Mouse (Mus musculus) MEL (cell line): Measurements from ENCODE around the gene Naa10. TPM values are rescaled to one million over a fixed set of nuclear protein-coding genes. Genes with fewer than 3 reads are reported as not detected.

Experiments
- DNase-seq: peaks from one replicate; pipeline ENCODE4 v3.0.0; 2011; ENCODE audit warnings: low read depth, low spot score
- H3K27ac ChIP-seq: 2 replicates; pipeline ENCODE4 v1.5.1; 2012; ENCODE audit warnings: low read depth, mild to moderate bottlenecking, control low read depth, low read length, moderate library complexity; ENCODE audit not compliant: control insufficient read depth
- H3K27me3 ChIP-seq, 2 experiments: fragments of 150-350 bp in 1 of 2; sonication (generic) in 1 of 2; 2 replicates each; pipeline ENCODE4 v1.6.1; 2012; ENCODE audit warnings: low read length in 2 of 2, mild to moderate bottlenecking in 2 of 2, improper control_type of control experiment in 1 of 2, moderate library complexity in 1 of 2; ENCODE audit not compliant: insufficient read depth in 2 of 2, control insufficient read depth in 1 of 2
- H3K36me3 ChIP-seq, 2 experiments: 2 replicates each; pipeline ENCODE4 v1.6.1; 2012 to 2014; ENCODE audit warnings: low read length in 2 of 2, improper control_type of control experiment in 1 of 2, inconsistent platforms in 1 of 2, mild to moderate bottlenecking in 1 of 2; ENCODE audit not compliant: insufficient read depth in 2 of 2, control insufficient read depth in 1 of 2
- H3K4me1 ChIP-seq, 2 experiments: fragments of 150-350 bp in 1 of 2; sonication (generic) in 1 of 2; 2 replicates each; pipeline ENCODE4 v1.6.1; 2012; ENCODE audit warnings: low read length in 2 of 2, improper control_type of control experiment in 1 of 2, mild to moderate bottlenecking in 1 of 2; ENCODE audit not compliant: insufficient read depth in 2 of 2, control insufficient read depth in 1 of 2
- H3K4me3 ChIP-seq, 2 experiments: fragments of 150-350 bp in 1 of 2; sonication (generic) in 1 of 2; 2 replicates each; pipeline ENCODE4 v1.5.1; 2012; ENCODE audit warnings: low read depth in 2 of 2, low read length in 2 of 2, mild to moderate bottlenecking in 2 of 2, moderate library complexity in 2 of 2, control low read depth in 1 of 2, improper control_type of control experiment in 1 of 2; ENCODE audit not compliant: control insufficient read depth in 1 of 2, insufficient read depth in 1 of 2
- H3K79me2 ChIP-seq: 2 replicates; pipeline ENCODE4 v1.6.1; 2012; ENCODE audit warnings: mild to moderate bottlenecking, low read length, moderate library complexity; ENCODE audit not compliant: control insufficient read depth, poor library complexity, insufficient read depth
- H3K9ac ChIP-seq: 2 replicates; pipeline ENCODE4 v1.6.1; 2012; ENCODE audit warnings: low read depth, mild to moderate bottlenecking, control low read depth, low read length, moderate library complexity; ENCODE audit not compliant: control insufficient read depth, poor library complexity, severe bottlenecking
- H3K9me3 ChIP-seq: fragments of 150-350 bp; sonication (generic); replicated peaks from 2 replicates; pipeline ENCODE4 v1.6.1; 2012; ENCODE audit warnings: mild to moderate bottlenecking, low read length, improper control_type of control experiment, moderate library complexity; ENCODE audit not compliant: insufficient read depth
- BHLHE40 ChIP-seq: IDR thresholded peaks from 2 replicates; pipeline ENCODE4 v1.6.1; 2012; ENCODE audit warnings: low read depth, mild to moderate bottlenecking, inconsistent platforms, low read length, improper control_type of control experiment, borderline replicate concordance
- CHD1 ChIP-seq: IDR thresholded peaks from 2 replicates; pipeline ENCODE4 v1.6.1; 2012; ENCODE audit warnings: low read depth, mild to moderate bottlenecking, inconsistent platforms, low read length, improper control_type of control experiment
- CHD2 ChIP-seq: IDR thresholded peaks from 2 replicates; pipeline ENCODE4 v1.6.1; 2011; ENCODE audit warnings: low read length, improper control_type of control experiment
- E2F4 ChIP-seq: IDR thresholded peaks from 2 replicates; pipeline ENCODE4 v1.6.1; 2011; ENCODE audit warnings: low read depth, low read length, improper control_type of control experiment, borderline replicate concordance
- ELF1 ChIP-seq: IDR thresholded peaks from 2 replicates; pipeline ENCODE4 v1.6.1; 2014; ENCODE audit warnings: low read depth, mild to moderate bottlenecking, inconsistent platforms, low read length, improper control_type of control experiment, moderate library complexity
- EP300 ChIP-seq, 2 experiments: IDR thresholded peaks; 2 replicates each; pipeline ENCODE4 v1.6.1; 2011; ENCODE audit warnings: improper control_type of control experiment in 2 of 2, low read length in 2 of 2, low read depth in 1 of 2, mild to moderate bottlenecking in 1 of 2
- ETS1 ChIP-seq: IDR thresholded peaks from 2 replicates; pipeline ENCODE4 v1.6.1; 2012; ENCODE audit warnings: low read depth, mild to moderate bottlenecking, inconsistent platforms, low read length, improper control_type of control experiment, moderate library complexity
- GABPA ChIP-seq: IDR thresholded peaks from 2 replicates; pipeline ENCODE4 v1.6.1; 2012; ENCODE audit warnings: low read depth, mild to moderate bottlenecking, inconsistent platforms, low read length, improper control_type of control experiment, moderate library complexity
- GATA1 ChIP-seq: IDR thresholded peaks from 2 replicates; pipeline ENCODE4 v1.6.1; 2011; ENCODE audit warnings: low read depth, low read length, improper control_type of control experiment
- HCFC1 ChIP-seq: IDR thresholded peaks from 2 replicates; pipeline ENCODE4 v1.6.1; 2012; ENCODE audit warnings: low read depth, mild to moderate bottlenecking, inconsistent platforms, low read length, improper control_type of control experiment, moderate library complexity
- KAT2A ChIP-seq: conservative IDR thresholded peaks from 2 replicates; pipeline ENCODE4 v1.6.1; 2012; ENCODE audit warnings: low read depth, low read length, improper control_type of control experiment, inconsistent platforms
- MAFK ChIP-seq: IDR thresholded peaks from 2 replicates; pipeline ENCODE4 v1.6.1; 2011; ENCODE audit warnings: low read depth, mild to moderate bottlenecking, low read length, improper control_type of control experiment, borderline replicate concordance
- MAX ChIP-seq: IDR thresholded peaks from 2 replicates; pipeline ENCODE4 v1.6.1; 2011; ENCODE audit warnings: low read length, improper control_type of control experiment
- MAZ ChIP-seq: IDR thresholded peaks from 2 replicates; pipeline ENCODE4 v1.6.1; 2012; ENCODE audit warnings: low read depth, mild to moderate bottlenecking, inconsistent platforms, low read length, improper control_type of control experiment
- MEF2A ChIP-seq: IDR thresholded peaks from 2 replicates; pipeline ENCODE4 v1.6.1; 2014; ENCODE audit warnings: low read depth, mild to moderate bottlenecking, inconsistent platforms, low read length, improper control_type of control experiment; ENCODE audit not compliant: poor library complexity, insufficient replicate concordance, severe bottlenecking; ENCODE audit errors: extremely low read depth
- MXI1 ChIP-seq: IDR thresholded peaks from 2 replicates; pipeline ENCODE4 v1.6.1; 2011; ENCODE audit warnings: mild to moderate bottlenecking, low read depth, low read length, improper control_type of control experiment
- MYB ChIP-seq: IDR thresholded peaks from 2 replicates; pipeline ENCODE4 v1.6.1; 2011; ENCODE audit warnings: mild to moderate bottlenecking, low read depth, low read length, improper control_type of control experiment
- MYC ChIP-seq: IDR thresholded peaks from 2 replicates; pipeline ENCODE4 v1.6.1; 2011; ENCODE audit warnings: low read depth, mild to moderate bottlenecking, low read length, improper control_type of control experiment, moderate library complexity
- NELFE ChIP-seq: IDR thresholded peaks from 2 replicates; pipeline ENCODE4 v1.6.1; 2011; ENCODE audit warnings: low read depth, low read length, improper control_type of control experiment
- POLR2A ChIP-seq, 2 experiments: IDR thresholded peaks; 2 replicates each; pipeline ENCODE4 v1.6.1; 2011 to 2012; ENCODE audit warnings: low read length in 2 of 2, mild to moderate bottlenecking in 2 of 2, control low read depth in 1 of 2, improper control_type of control experiment in 1 of 2, low read depth in 1 of 2, moderate library complexity in 1 of 2; ENCODE audit not compliant: control insufficient read depth in 1 of 2, insufficient read depth in 1 of 2, poor library complexity in 1 of 2
- POLR2AphosphoS2 ChIP-seq: IDR thresholded peaks from 2 replicates; pipeline ENCODE4 v1.6.1; 2011; ENCODE audit warnings: low read length, improper control_type of control experiment
- POLR2AphosphoS5 ChIP-seq: IDR thresholded peaks from 2 replicates; pipeline ENCODE4 v1.6.1; 2012; ENCODE audit warnings: low read depth, borderline replicate concordance, mild to moderate bottlenecking, inconsistent platforms, low read length, moderate library complexity, mixed read lengths
- RAD21 ChIP-seq: IDR thresholded peaks from 2 replicates; pipeline ENCODE4 v1.6.1; 2011; ENCODE audit warnings: mild to moderate bottlenecking, low read depth, low read length, improper control_type of control experiment
- RCOR1 ChIP-seq: IDR thresholded peaks from 2 replicates; pipeline ENCODE4 v1.6.1; 2012; ENCODE audit warnings: low read depth, mild to moderate bottlenecking, inconsistent platforms, low read length, improper control_type of control experiment
- SIN3A ChIP-seq: IDR thresholded peaks from 2 replicates; pipeline ENCODE4 v1.6.1; 2012; ENCODE audit warnings: low read length, improper control_type of control experiment, inconsistent platforms
- SMC3 ChIP-seq: IDR thresholded peaks from 2 replicates; pipeline ENCODE4 v1.6.1; 2011; ENCODE audit warnings: low read depth, low read length, improper control_type of control experiment
- TAL1 ChIP-seq: IDR thresholded peaks from 2 replicates; pipeline ENCODE4 v1.6.1; 2012; ENCODE audit warnings: mild to moderate bottlenecking, inconsistent platforms, low read length, moderate library complexity, mixed read lengths
- TBP ChIP-seq: IDR thresholded peaks from 2 replicates; pipeline ENCODE4 v1.8.0; 2011; ENCODE audit warnings: low read depth, low read length, improper control_type of control experiment
- TCF12 ChIP-seq: IDR thresholded peaks from 2 replicates; pipeline ENCODE4 v1.6.1; 2014; ENCODE audit warnings: low read depth, mild to moderate bottlenecking, inconsistent platforms, low read length, improper control_type of control experiment, moderate library complexity
- UBTF ChIP-seq: IDR thresholded peaks from 2 replicates; pipeline ENCODE4 v1.6.1; 2012; ENCODE audit warnings: low read depth, mild to moderate bottlenecking, inconsistent platforms, low read length, improper control_type of control experiment, moderate library complexity, borderline replicate concordance; ENCODE audit not compliant: insufficient read depth
- USF1 ChIP-seq: IDR thresholded peaks from 2 replicates; pipeline ENCODE4 v1.6.1; 2014; ENCODE audit warnings: low read depth, mild to moderate bottlenecking, inconsistent platforms, low read length, improper control_type of control experiment, moderate library complexity
- USF2 ChIP-seq, 2 experiments: IDR thresholded peaks; 2 replicates each; pipeline ENCODE4 v1.6.1; 2011 to 2012; ENCODE audit warnings: improper control_type of control experiment in 2 of 2, low read length in 2 of 2, borderline replicate concordance in 1 of 2, inconsistent platforms in 1 of 2, low read depth in 1 of 2, mild to moderate bottlenecking in 1 of 2; ENCODE audit not compliant: insufficient read depth in 1 of 2
- ZC3H11A ChIP-seq: IDR thresholded peaks from 2 replicates; pipeline ENCODE4 v1.6.1; 2012; ENCODE audit warnings: low read depth, mild to moderate bottlenecking, inconsistent platforms, low read length, improper control_type of control experiment
- ZKSCAN1 ChIP-seq: IDR thresholded peaks from 2 replicates; pipeline ENCODE4 v1.6.1; 2012; ENCODE audit warnings: low read depth, mild to moderate bottlenecking, inconsistent platforms, low read length, improper control_type of control experiment, moderate library complexity
- ZMIZ1 ChIP-seq: IDR thresholded peaks from 2 replicates; pipeline ENCODE4 v1.6.1; 2012; ENCODE audit warnings: low read depth, mild to moderate bottlenecking, inconsistent platforms, low read length, improper control_type of control experiment, moderate library complexity
- ZNF384 ChIP-seq: IDR thresholded peaks from 2 replicates; pipeline ENCODE4 v1.6.1; 2012; ENCODE audit warnings: low read depth, mild to moderate bottlenecking, inconsistent platforms, low read length, improper control_type of control experiment
- polyA plus RNA-seq, 2 experiments: library from polyadenylated mRNA; stranded (reverse) in 1 of 2; unstranded in 1 of 2; fragments of >175 nt in 1 of 2; fragments of >200 nt in 1 of 2; gene quantifications; 2 replicates each; pipeline versions ENCODE4 v1.2.1 to v1.2.4; 2012; ENCODE audit warnings: low replicate concordance in 2 of 2, low read depth in 1 of 2; ENCODE audit not compliant: insufficient read length in 2 of 2, insufficient read depth in 1 of 2, missing spikeins in 1 of 2
- total RNA-seq: library from RNA; depleted of rRNA; stranded (reverse); fragments of 300-350 nt; gene quantifications from 2 replicates; pipeline ENCODE4 v1.2.3, GENCODE M21; 2012

Naa10 gene
- total and polyA plus RNA-seq, 3 experiments = 174 to 417 (median 253) TPM

DNA sequence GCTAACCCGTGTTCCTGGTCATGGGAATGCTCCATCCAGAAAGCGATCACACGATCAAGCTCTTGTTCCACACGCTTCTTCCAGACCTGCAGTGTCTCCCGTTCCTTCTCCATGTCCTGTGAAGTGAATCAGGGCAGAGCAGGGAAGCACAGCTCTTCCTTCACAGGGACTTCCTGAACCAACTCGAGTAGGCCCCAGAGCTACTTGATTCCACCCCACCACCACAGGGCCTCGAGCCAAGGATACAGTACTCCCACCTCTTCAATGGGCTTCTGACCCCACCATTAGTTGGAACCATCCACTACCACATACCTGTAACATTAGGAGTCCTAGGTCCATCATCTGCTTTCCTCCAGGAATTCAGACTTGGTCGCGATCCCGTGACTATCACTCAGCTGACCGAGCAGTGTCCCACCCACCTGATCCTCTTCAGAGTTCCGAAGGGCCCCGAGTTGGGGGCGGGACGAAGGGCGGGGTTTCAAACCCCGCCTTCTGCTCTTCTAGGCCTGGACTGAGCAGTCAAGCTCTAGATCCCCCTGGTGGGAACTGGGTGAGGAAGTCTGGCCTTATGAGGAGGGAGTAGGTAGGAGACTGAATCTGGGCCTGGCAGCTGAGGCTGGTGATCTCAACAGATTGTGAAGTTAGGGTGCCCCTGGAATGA is 8.8 kb upstream of the Naa10 start, which contains the start of gene Renbp:
Gene Renbp (minus strand): TSS at position 449 of the 661 bp plus-strand sequence.
- H3K27me3 ChIP-seq = no peaks in the 10 kb centered on the region
- H3K36me3 ChIP-seq = no peaks in the 10 kb centered on the region
- H3K4me1 ChIP-seq = peaks cover 0 to 7% of the 10 kb centered on the region in 2 experiments; a peak in 2 of 4 replicates
- H3K9ac ChIP-seq = peak within 1 kb of the TSS; percentile 73
- H3K9me3 ChIP-seq = no peaks in the 10 kb centered on the region
- H3K79me2 ChIP-seq = no peaks in the 10 kb centered on the region
- H3K4me3 ChIP-seq = peak within 1 kb of the TSS; percentile 68 to 73
- DNase-seq = peak; percentile 88
- peak within 1 kb of the TSS; percentile 46 for H3K27ac ChIP-seq
- no peak for TF ChIP-seq MYC
- 0 out of 2 replicates have a peak, but pooled peaks have one; percentile 8 for TF ChIP-seq ZC3H11A
- TF ChIP-seq MAX = no peak
- TF ChIP-seq ZKSCAN1 = no peak
- TF ChIP-seq SIN3A = peak; percentile 31; the same call in 1 of the 2 replicates
- TF ChIP-seq GABPA = no peak
- peak; percentile 84 for TF ChIP-seq USF1
- TF ChIP-seq EP300 (IDR thresholded peaks at IDR 0.05; ENCODE audit: low read depth in 1 of 2, low read length in 2 of 2) = no peak
- no peak for TF ChIP-seq ZNF384
- TF ChIP-seq USF2 (IDR thresholded peaks at IDR 0.05; ENCODE audit: borderline replicate concordance in 1 of 2, insufficient read depth in 1 of 2, low read depth in 1 of 2, low read length in 2 of 2) = peak in 1 of 2 experiments; percentile 48; a peak in 1 of 4 replicates
- TF ChIP-seq MXI1 = no peak
- no peak for TF ChIP-seq E2F4
- TF ChIP-seq BHLHE40 = peak; percentile 83; the same call in 1 of the 2 replicates
- no peak for TF ChIP-seq TCF12
- TF ChIP-seq MAFK = no peak
- no peak for TF ChIP-seq ZMIZ1
- TF ChIP-seq NELFE = peak; percentile 33; the same call in 1 of the 2 replicates
- TF ChIP-seq KAT2A = no peak
- TF ChIP-seq HCFC1 = peak; percentile 43; the same call in 1 of the 2 replicates
- TF ChIP-seq UBTF = no peak
- TF ChIP-seq TAL1 = no peak
- peak in 1 of 2 experiments; percentile 55; a peak in 2 of 4 replicates for TF ChIP-seq POLR2A (IDR thresholded peaks at IDR 0.05; ENCODE audit: control insufficient read depth in 1 of 2, insufficient read depth in 1 of 2, low read depth in 1 of 2, low read length in 2 of 2, poor library complexity in 1 of 2)
- TF ChIP-seq CHD2 = no peak
- TF ChIP-seq POLR2AphosphoS2 = no peak
- 0 out of 2 replicates have a peak, but pooled peaks have one; percentile 16 for TF ChIP-seq TBP
- TF ChIP-seq CHD1 = no peak
- TF ChIP-seq SMC3 = 0 out of 2 replicates have a peak, but pooled peaks have one; percentile 20
- no peak for TF ChIP-seq MEF2A
- TF ChIP-seq RCOR1 = no peak
- TF ChIP-seq POLR2AphosphoS5 = no peak
- peak; percentile 8 for TF ChIP-seq RAD21
- TF ChIP-seq MYB = no peak
- peak; percentile 42; the same call in 1 of the 2 replicates for TF ChIP-seq ETS1
- TF ChIP-seq MAZ = no peak
- no peak for TF ChIP-seq GATA1
- no peak for TF ChIP-seq ELF1
